Mouse (Mus musculus) gonadal fat pad, adult 2 months (tissue): ENCODE results near the gene Cadps. TPM values are rescaled to one million over a fixed set of nuclear protein-coding genes. Genes with fewer than 3 reads are reported as not detected.

Experiments used
- DNase-seq: peaks from one replicate; pipeline ENCODE4 v3.0.0-alpha.2; 2012; ENCODE audit warnings: low read depth
- polyA plus RNA-seq: library from polyadenylated mRNA; depleted of rRNA; stranded (reverse); fragments of >200 nt; gene quantifications from 2 replicates; pipeline ENCODE4 v1.2.3, GENCODE M21; 2012

Cadps gene
- polyA plus RNA-seq, 1 experiment: 0.42 TPM

- no peak for DNase-seq
Measured at GRCm38 (mm10) chr14:12507018-12507417, 315.9 kb downstream of the Cadps start.

- DNase-seq: no peak
Measured at GRCm38 (mm10) chr14:12504191-12504947, 318.5 kb downstream of the Cadps start.

GRCm38 (mm10) chr14:12462206-12462605 is 360.7 kb downstream of the Cadps start:
- peak; percentile 2 for DNase-seq

- no peak for DNase-seq
Measured at GRCm38 (mm10) chr14:12459700-12460099, 363.2 kb downstream of the Cadps start.

- no peak for DNase-seq
Measured at GRCm38 (mm10) chr14:12455064-12455591, 367.8 kb downstream of the Cadps start.

- no peak for DNase-seq
Measured at GRCm38 (mm10) chr14:12450807-12451206, 372.1 kb downstream of the Cadps start.

GRCm38 (mm10) chr14:12448883-12449282 is 374.0 kb downstream of the Cadps start:
- no peak for DNase-seq

- no peak for DNase-seq
Measured at GRCm38 (mm10) chr14:12441019-12441418, 381.9 kb downstream of the Cadps start.

- no peak for DNase-seq
Measured at GRCm38 (mm10) chr14:12437976-12438375, 384.9 kb downstream of the Cadps start.

- no peak for DNase-seq
Measured at GRCm38 (mm10) chr14:12437422-12437821, 385.5 kb downstream of the Cadps start.

- DNase-seq: no peak
Measured at GRCm38 (mm10) chr14:12436903-12437368, 385.9 kb downstream of the Cadps start.

GRCm38 (mm10) chr14:12428021-12428654 is 394.7 kb downstream of the Cadps start:
- peak; percentile 91 for DNase-seq

- no peak for DNase-seq
Measured at GRCm38 (mm10) chr14:12425311-12425710, 397.6 kb downstream of the Cadps start.

- DNase-seq: no peak
Measured at GRCm38 (mm10) chr14:12410276-12410675, 412.6 kb downstream of the Cadps start.

GRCm38 (mm10) chr14:12409811-12410210 is 413.1 kb downstream of the Cadps start:
- no peak for DNase-seq

GRCm38 (mm10) chr14:12406588-12406987 is 416.3 kb downstream of the Cadps start:
- DNase-seq: no peak

GRCm38 (mm10) chr14:12405201-12405600 is 417.7 kb downstream of the Cadps start:
- DNase-seq: no peak

GRCm38 (mm10) chr14:12404724-12405123 is 418.2 kb downstream of the Cadps start:
- no peak for DNase-seq

- DNase-seq: no peak
Measured at GRCm38 (mm10) chr14:12404052-12404451, 418.8 kb downstream of the Cadps start.

- no peak for DNase-seq
Measured at GRCm38 (mm10) chr14:12400116-12400515, 422.8 kb downstream of the Cadps start.

- no peak for DNase-seq
Measured at GRCm38 (mm10) chr14:12397561-12397960, 425.3 kb downstream of the Cadps start.

- DNase-seq: no peak
Measured at GRCm38 (mm10) chr14:12394318-12394717, 428.6 kb downstream of the Cadps start.

GRCm38 (mm10) chr14:12393271-12393861 is 429.5 kb downstream of the Cadps start:
- DNase-seq: no peak
